Mouse (Mus musculus) gastrocnemius, postnatal 10 days (tissue): ENCODE measurements at regions not wholly inside any gene's neighbourhood (a gene's known extent, or its start where the extent isn't known, plus 50 kb on each side); places are given as distances from the start of the nearest gene placed in this dataset.

Experiments used
- DNase-seq: peaks from one replicate; pipeline ENCODE4 v3.0.0; 2021; ENCODE audit warnings: mixed read lengths

DNA sequence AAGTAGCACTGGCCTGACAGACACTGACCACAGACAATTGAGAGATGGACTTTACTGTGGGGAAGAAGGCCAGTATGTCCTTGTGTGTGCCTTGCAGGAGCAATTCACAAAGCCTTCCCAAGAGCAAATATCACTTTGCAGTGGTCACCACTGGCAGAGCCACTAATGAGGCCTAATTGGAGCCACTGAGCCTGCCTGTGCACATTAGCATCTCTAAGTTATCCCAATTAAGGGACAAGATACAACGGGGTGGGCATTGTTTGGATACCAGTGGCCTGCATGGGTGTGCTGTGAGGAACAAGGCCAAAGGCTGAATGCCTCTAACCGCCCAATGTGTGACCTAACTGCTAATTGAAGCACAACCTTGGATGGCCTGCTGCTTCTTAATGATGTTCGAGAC is 433.4 kb upstream of the Ptbp2 start:
- no peak for DNase-seq

DNA sequence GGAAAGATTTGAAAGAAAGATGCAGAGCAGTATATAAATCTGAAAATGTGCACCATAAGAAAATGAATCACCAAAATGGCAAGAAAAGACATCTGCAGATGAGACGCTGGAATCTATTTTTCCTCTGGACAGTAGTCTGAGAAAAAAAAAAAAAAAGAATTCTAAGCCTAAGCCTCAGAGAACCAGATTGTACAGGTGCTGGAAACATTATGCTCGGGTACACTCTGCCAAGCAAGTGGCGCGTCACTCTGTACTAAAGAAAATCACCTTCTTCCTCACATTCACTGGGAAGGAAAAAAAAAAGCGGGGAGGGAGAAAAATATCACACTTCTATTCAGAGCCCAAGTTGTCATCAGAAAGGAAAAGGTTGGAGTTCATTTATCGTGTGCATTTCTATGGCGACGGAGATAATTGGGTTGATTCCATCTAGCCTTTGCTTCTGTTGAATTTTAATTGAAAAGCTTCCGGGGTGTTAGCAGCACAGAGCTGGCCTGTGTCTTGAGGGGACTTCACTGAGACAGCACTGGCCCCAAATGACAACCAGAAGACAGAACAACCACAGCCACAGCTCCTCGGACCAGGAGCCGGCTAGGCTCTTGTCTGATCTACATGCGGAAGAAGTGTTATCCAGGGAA is 430.5 kb upstream of the Ptbp2 start:
- no peak for DNase-seq

GRCm38 (mm10) chr3:120199403-120199802 is 415.1 kb upstream of the Ptbp2 start:
- no peak for DNase-seq

DNA sequence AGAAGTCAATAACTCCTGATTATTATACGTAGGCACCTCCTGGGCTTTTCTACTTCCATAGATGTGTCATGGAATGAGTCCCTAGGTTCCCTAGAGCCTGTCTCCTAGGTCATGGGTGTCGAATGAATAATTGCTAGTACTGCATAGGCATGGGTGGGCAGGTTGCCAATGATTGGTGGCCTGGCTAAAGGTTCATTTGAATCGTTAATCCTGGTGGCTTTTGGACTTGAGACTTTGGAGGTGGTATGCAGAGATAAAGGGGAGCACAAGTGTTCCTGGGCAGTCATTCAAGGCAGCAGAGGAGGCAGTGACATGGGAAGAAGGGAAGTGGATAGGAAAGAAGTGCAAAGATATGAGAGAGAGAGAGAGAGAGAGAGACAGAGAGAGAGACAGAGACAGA is 410.2 kb upstream of the Ptbp2 start:
- no peak for DNase-seq

DNA sequence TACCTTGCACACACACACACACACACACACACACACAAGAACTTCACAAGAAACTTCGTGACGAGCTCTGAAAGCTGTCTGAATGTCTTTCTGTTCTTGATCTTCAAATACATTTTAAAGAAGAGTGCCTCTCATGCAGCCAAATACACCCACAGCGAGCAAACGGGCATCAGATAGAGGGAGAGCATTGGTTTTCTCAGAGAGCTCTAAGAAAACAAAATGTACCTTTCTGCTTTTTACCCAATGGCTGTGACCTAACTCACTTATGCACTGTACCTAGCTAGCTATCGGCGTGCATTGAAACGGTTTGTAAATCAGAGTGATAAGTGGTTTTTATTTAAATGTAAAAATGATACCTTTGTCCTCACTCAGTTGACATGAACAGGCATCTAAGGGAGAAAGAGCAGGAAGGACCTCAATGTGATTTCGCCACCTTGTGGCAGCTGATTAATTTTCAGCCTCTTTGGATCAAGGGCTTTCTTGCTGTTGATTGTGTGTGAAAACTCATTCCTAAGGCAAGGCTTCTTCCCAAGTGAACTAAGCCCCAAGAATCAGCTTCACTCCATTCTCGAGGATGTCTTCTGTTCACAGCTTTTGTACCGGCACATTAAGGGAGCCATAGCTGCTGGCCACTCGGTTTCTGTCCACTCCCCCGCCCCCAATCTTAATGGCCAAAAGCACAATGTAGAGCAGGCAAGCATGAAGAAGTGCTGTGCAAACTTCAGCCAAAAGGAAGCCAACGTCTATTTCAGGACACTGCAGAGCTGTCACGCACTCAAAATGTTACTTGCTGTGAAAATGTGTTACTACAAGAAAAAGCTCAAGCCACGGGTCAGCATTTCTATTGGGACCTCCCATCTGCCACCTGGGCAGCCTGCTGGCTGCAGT is 408.4 kb upstream of the Ptbp2 start:
- DNase-seq = peak; percentile 40

GRCm38 (mm10) chr3:120189606-120190005 is 405.3 kb upstream of the Ptbp2 start:
- no peak for DNase-seq

- no peak for DNase-seq
These were observed 396.8 kb upstream of the Ptbp2 start for GRCm38 (mm10) chr3:120180931-120181610.

GRCm38 (mm10) chr3:120175632-120176031 is 391.4 kb upstream of the Ptbp2 start:
- no peak for DNase-seq
